Mouse (Mus musculus) CH12.LX (cell line): Measurements from ENCODE around the gene Mrgprf. TPM values are rescaled to one million over a fixed set of nuclear protein-coding genes. Genes with fewer than 3 reads are reported as not detected.

ENCODE experiments used
- DNase-seq: peaks from one replicate; pipeline ENCODE4 v3.0.0-alpha.2; 2013; ENCODE audit errors: extremely low read depth
- H3K27ac ChIP-seq: 2 replicates; pipeline ENCODE4 v1.5.1; 2012; ENCODE audit warnings: low read depth, mild to moderate bottlenecking, control low read depth, moderate library complexity; ENCODE audit not compliant: insufficient read depth
- H3K27me3 ChIP-seq: replicated peaks from 2 replicates; pipeline ENCODE3; 2012; ENCODE audit warnings: inconsistent platforms
- H3K36me3 ChIP-seq, 2 experiments: replicated peaks in 1 of 2; 2 replicates each; pipeline versions ENCODE3 to v1.6.1; 2012; ENCODE audit warnings: inconsistent platforms in 1 of 2, low read length in 1 of 2, mild to moderate bottlenecking in 1 of 2, mixed read lengths in 1 of 2, moderate library complexity in 1 of 2; ENCODE audit not compliant: control insufficient read depth in 1 of 2, insufficient read depth in 1 of 2
- H3K4me1 ChIP-seq, 2 experiments: 2 replicates each; pipeline ENCODE4 v1.6.1; 2012; ENCODE audit warnings: inconsistent platforms in 1 of 2, moderate library complexity in 1 of 2; ENCODE audit not compliant: insufficient read depth in 2 of 2, control insufficient read depth in 1 of 2
- H3K4me2 ChIP-seq: 2 replicates; pipeline ENCODE4 v1.6.1; 2012; ENCODE audit warnings: low read depth, mild to moderate bottlenecking, control low read depth; ENCODE audit not compliant: poor library complexity, insufficient read depth, severe bottlenecking
- H3K4me3 ChIP-seq, 3 experiments: fragments of 150-350 bp in 1 of 3; sonication (generic) in 1 of 3; replicated peaks in 1 of 3; 2 replicates each; pipeline versions ENCODE3 to v1.5.1; 2011 to 2012; ENCODE audit warnings: low read depth in 2 of 3, low read length in 2 of 3, mild to moderate bottlenecking in 2 of 3, moderate library complexity in 2 of 3, control low read depth in 1 of 3, improper control_type of control experiment in 1 of 3, inconsistent platforms in 1 of 3, mixed read lengths in 1 of 3; ENCODE audit not compliant: poor library complexity in 1 of 3
- H3K79me2 ChIP-seq: replicated peaks from 2 replicates; pipeline ENCODE4 v1.6.1; 2012; ENCODE audit warnings: mild to moderate bottlenecking, moderate library complexity; ENCODE audit not compliant: control insufficient read depth, poor library complexity, insufficient read depth, severe bottlenecking; ENCODE audit errors: extremely low read depth
- H3K9ac ChIP-seq: 2 replicates; pipeline ENCODE4 v1.6.1; 2012; ENCODE audit warnings: low read depth, mild to moderate bottlenecking, control low read depth, moderate library complexity; ENCODE audit not compliant: insufficient read depth
- H3K9me3 ChIP-seq: replicated peaks from 2 replicates; pipeline ENCODE3; 2012; ENCODE audit warnings: low read length, inconsistent platforms, mixed read lengths
- BHLHE40 ChIP-seq: IDR thresholded peaks from 2 replicates; pipeline ENCODE4 v1.6.1; 2011; ENCODE audit warnings: mild to moderate bottlenecking, low read depth, low read length, improper control_type of control experiment
- CTCF ChIP-seq, 2 experiments: IDR thresholded peaks in 1 of 2; conservative IDR thresholded peaks in 1 of 2; 2 replicates each; pipeline ENCODE4 v1.5.1; 2011 to 2012; ENCODE audit warnings: low read depth in 2 of 2, low read length in 2 of 2, improper control_type of control experiment in 1 of 2, inconsistent platforms in 1 of 2, mild to moderate bottlenecking in 1 of 2, moderate library complexity in 1 of 2
- EP300 ChIP-seq: IDR thresholded peaks from 2 replicates; pipeline ENCODE4 v1.6.1; 2011; ENCODE audit warnings: low read length, improper control_type of control experiment
- GABPA ChIP-seq: IDR thresholded peaks from 2 replicates; pipeline ENCODE4 v1.6.1; 2012; ENCODE audit warnings: low read depth, low read length, improper control_type of control experiment, inconsistent platforms; ENCODE audit not compliant: insufficient replicate concordance
- MEF2A ChIP-seq: IDR thresholded peaks from 2 replicates; pipeline ENCODE4 v1.6.1; 2014; ENCODE audit warnings: low read depth, mild to moderate bottlenecking, inconsistent platforms, low read length, improper control_type of control experiment, borderline replicate concordance
- MYC ChIP-seq: IDR thresholded peaks from 2 replicates; pipeline ENCODE4 v1.6.1; 2011; ENCODE audit warnings: low read depth, mild to moderate bottlenecking, improper control_type of control experiment, low read length
- RAD21 ChIP-seq: IDR thresholded peaks from 2 replicates; pipeline ENCODE4 v1.6.1; 2011; ENCODE audit warnings: low read depth, mild to moderate bottlenecking, low read length, improper control_type of control experiment, moderate library complexity
- SMC3 ChIP-seq: IDR thresholded peaks from 2 replicates; pipeline ENCODE4 v1.6.1; 2011; ENCODE audit warnings: low read depth, low read length, improper control_type of control experiment
- ZC3H11A ChIP-seq: IDR thresholded peaks from 2 replicates; pipeline ENCODE4 v1.6.1; 2012; ENCODE audit warnings: low read depth, mild to moderate bottlenecking, inconsistent platforms, low read length, improper control_type of control experiment
- dilution Hi-C: fragments of 300-500 bp; cut with MboI; formaldehyde crosslinking; loops from 2 replicates; pipeline ENCODE4 v1.14.3; 2020; ENCODE audit warnings: low sequenced_read_pairs; ENCODE audit not compliant: extremely low pct_unique_long_range_greater_than_20kb, extremely low pct_ligation_motif_present
- in situ Hi-C: fragments of 300-500 bp; cut with MboI; formaldehyde crosslinking; loops from 3 replicates; pipeline ENCODE4 v1.14.3; 2019; ENCODE audit warnings: low sequenced_read_pairs, low pct_ligation_motif_present, low pct_unique_long_range_greater_than_20kb, mixed read lengths
- polyA plus RNA-seq: library from polyadenylated mRNA; unstranded; fragments of >175 nt; gene quantifications from 2 replicates; pipeline ENCODE4 v1.2.1, GENCODE M21; 2012; ENCODE audit warnings: low read depth; ENCODE audit not compliant: insufficient read length
- total RNA-seq, 2 experiments: library from RNA; depleted of rRNA; stranded (reverse); fragments of 300-350 nt in 1 of 2; fragments of >200 nt in 1 of 2; gene quantifications; 2 replicates each; pipeline ENCODE4 v1.2.3; 2012 to 2014

Mrgprf gene
- total RNA-seq (2012; rRNA removed), result not detected in 2 replicates
- total RNA-seq (2014; rRNA removed), result not detected in 2 replicates
- not detected in 2 replicates for polyA plus RNA-seq

GRCm38 (mm10) chr7:145300321-145301007 lies at the start of gene Mrgprf:
Mrgprf (plus strand) TSS chr7:145300828.
- TF ChIP-seq ZC3H11A (no peak), MYC (no peak), CTCF (conservative IDR thresholded peaks at IDR 0.05 in 1 of 2, IDR thresholded peaks at IDR 0.05 in 1 of 2; ENCODE audit: low read depth in 2 of 2, low read length in 2 of 2) (peak in 1 of 2 experiments; percentile 27; a peak in 1 of 4 replicates)
- Histone ChIP-seq H3K4me3 (no peak within 1 kb of the TSS), H3K4me2 (no peak within 1 kb of the TSS), H3K4me1 (no peaks in the 10 kb centered on the region), H3K27ac (no peak within 1 kb of the TSS), H3K9me3 (no peaks in the 10 kb centered on the region), H3K27me3 (peaks cover 87% of the 10 kb centered on the region), H3K79me2 (no peaks in the 10 kb centered on the region), H3K36me3 (no peaks in the 10 kb centered on the region), H3K9ac (no peak within 1 kb of the TSS)
- dilution Hi-C loops (no loop called here), in situ Hi-C loops (no loop called here)
- DNase-seq, result no peak

DNA sequence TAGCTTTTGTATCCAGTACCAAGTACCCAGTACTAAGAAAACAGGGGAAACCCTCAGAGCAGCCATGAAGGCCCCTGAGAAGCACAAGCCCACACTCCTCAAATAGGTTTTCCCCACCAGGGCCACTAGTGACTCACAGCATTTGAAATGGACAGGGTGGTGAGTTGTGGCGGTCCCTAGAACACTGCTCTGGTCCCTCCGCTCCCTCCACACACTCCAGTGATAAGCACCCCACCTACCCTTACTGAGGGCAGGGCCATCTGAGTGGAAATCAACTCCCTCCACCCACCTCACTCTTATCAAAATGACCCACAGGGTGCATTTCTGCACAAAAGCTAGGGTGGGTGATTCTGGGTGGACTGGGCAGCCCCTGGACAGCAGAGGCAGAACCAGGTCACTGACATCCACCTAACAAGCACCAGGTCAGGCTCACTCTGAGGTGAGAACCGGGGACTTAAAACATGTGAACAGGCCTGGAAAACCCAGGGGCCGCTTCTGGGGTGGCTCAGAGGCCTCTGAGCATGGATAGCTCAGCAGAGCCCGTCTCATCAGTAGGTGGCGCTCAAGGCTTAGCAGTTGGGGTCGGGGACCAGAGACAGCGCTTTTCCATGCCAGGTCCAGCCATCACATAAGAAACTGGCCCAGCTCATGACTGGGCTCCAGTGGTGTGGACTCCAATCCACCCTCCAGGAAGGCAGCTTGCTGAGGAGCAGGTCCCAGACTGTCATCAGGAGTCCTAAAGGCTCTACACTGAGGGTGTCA lies 47.7 kb upstream of the Mrgprf start:
- Histone ChIP-seq H3K27ac (no peak overlapping the region), H3K27me3 (no peaks in the 10 kb centered on the region), H3K36me3 (peaks cover 24 to 62% of the 10 kb centered on the region in 2 experiments), H3K79me2 (no peaks in the 10 kb centered on the region), H3K9ac (no peak overlapping the region), H3K9me3 (no peaks in the 10 kb centered on the region), H3K4me2 (no peak overlapping the region), H3K4me3 (no peak overlapping the region), H3K4me1 (no peaks in the 10 kb centered on the region)
- TF ChIP-seq GABPA (no peak), RAD21 (peak; percentile 92), CTCF (conservative IDR thresholded peaks at IDR 0.05 in 1 of 2, IDR thresholded peaks at IDR 0.05 in 1 of 2; ENCODE audit: low read depth in 2 of 2, low read length in 2 of 2) (peak; percentile 46 to 84; a peak in 3 of 4 replicates), MEF2A (peak; percentile 17; the same call in 1 of the 2 replicates), BHLHE40 (no peak), SMC3 (peak; percentile 88), EP300 (no peak)
- in situ Hi-C loops, result no loop called here
- dilution Hi-C loops, result no loop called here
- peak; percentile 63 for DNase-seq
